Mouse (Mus musculus) cerebellum, postnatal 36 days (tissue): ENCODE data around the gene Txndc8.

Source experiments
- DNase-seq, 2 experiments: peaks; one replicate each; pipeline ENCODE4 v3.0.0; 2021 to 2022; ENCODE audit warnings: mixed read lengths in 2 of 2

Gene Txndc8

DNA sequence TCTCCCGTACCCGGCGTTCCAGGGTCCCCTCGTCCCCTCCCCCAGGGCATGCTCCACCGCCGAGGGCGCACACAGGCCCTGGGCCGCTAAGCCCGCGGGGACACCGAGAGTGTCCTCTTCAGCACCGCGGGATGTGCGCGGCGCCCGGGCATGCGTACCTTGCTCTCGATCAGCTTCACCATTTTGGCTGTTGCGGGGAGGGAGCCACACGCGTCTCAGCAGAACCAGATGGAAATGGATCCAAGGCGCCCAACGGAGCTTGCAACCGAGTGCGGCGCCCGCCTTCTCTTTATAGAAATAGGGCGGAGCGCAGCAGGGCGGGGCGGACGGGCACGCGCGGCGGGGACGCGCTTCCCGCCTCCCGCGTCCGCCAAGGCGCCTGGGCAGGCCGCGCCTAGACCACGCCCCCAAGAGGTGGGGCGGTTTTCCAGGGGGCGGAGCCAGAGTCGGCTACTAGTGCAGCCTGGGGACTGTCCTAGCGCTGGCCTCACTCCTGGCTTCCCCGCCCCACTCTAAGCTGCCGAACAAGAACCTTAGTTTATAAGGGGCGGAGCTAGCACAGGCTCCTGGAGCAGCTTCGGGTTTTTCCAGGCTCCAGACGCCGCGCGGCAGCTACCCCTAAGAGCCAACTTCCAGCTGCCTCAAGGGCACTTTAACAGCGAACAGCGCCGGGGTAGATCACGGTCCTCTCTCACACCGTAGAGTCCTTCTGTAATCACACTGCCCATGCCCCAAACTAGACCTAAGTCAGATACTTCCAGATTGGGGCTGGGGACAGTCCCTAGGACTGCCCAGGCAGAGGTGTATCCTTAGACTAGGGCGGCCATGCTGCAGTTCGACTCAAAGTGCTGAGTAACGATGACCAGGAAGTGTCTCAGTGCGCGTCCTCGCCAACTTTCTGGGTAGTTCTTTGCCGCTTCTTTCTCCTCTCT is 52.6 kb downstream of the Txndc8 start, which contains the start of gene Txn1:
Gene Txn1, minus strand, starts transcription at position 383 of the 932 bp plus-strand sequence.
- DNase-seq = peak; percentile 93 to 95

DNA sequence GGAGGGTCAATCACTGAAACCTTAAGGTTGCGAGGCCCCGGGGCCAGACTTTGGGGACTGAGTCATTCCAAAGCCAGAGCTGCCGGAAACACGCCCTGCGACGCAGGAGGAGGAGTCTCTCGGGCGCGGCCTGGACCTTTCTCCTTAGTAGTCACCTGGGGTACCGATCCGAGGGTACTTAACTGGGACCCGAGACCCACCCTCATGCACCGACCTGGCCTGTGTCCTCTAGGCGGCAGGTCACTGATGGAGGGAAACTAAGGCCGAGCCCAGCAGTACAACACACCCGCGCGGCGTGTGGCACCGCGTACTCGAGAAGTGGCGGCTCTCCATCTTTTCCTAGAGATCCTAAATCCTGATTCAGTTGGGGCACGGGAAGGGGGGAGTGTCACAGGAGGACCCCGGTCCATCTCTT is 53.4 kb downstream of the Txndc8 start:
- peak; percentile 67 to 69 for DNase-seq

DNA sequence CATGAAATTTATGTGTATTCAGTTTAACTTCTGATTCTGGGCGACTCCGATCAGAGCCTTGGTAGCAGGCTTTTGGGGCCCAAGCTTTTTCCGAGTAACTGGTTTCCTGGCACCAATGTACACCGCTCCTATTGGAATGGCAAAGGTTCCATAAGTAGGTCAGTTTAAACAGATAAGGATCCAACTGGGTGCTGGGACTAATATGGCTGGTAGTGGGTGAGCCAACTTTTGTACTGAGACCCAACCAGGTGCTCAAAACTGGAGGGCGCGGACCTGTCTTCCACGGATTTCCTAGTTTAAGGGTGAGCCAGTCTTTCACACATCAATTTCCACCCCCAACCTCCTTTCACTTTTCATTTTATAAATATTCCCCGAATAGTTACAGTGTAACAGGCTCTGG is 53.9 kb downstream of the Txndc8 start:
- peak in 1 of 2 experiments; percentile 14 for DNase-seq

DNA sequence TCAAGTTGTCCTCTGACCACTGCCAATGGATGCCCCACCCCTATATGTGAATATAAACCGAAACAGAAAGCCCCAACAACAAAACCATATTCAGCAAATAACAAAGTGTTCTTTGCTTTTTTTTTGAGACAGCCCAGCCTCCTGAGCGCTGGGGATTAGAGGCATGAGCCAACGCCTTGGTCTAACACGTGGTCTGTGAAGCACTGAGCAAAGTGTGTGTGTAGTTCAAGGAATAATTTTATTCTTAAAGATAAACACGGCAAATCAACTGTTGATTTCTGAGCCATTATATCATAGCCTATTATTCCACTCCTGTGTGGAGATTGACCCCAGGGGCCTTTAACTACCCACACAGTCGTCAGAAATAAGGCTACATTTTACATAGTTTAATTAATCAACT is 54.3 kb downstream of the Txndc8 start:
- no peak for DNase-seq

DNA sequence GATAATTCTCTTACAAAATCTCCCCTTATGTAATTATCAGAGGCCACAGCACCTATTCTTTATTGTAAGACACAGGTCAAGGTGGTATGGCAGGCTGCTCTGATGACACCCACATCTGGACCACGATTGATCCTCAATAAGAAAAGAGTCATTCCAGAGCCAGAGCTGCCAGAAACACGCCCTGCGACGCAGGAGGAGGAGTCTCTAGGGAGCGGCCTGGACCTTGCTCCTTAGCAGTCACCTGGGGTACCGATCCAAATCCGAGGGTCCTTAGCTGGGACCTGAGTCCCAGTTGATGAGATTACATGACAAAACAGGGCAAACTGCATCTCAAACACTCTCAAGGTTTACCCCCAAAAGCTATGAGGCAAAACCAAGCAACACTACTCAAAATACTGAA is 55.1 kb downstream of the Txndc8 start:
- DNase-seq = no peak

DNA sequence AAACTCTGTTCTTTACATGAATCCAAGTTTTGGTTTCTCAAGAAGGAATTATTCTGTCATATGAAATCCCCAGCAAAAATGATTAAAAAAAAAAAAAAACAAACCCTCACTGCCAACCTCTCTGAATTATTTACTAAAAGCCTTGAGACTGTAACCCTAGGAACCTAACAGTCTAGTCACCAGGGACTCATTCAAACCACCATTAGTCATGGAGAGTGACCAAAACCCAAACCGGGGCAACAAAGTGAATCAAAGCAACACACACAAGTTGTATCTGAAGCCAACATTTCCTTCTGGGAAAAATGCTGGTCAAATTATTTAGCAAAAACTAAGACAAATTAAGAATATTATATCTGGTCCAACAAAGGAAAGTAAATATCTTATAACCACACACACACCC is 56.0 kb downstream of the Txndc8 start:
- DNase-seq = no peak

DNA sequence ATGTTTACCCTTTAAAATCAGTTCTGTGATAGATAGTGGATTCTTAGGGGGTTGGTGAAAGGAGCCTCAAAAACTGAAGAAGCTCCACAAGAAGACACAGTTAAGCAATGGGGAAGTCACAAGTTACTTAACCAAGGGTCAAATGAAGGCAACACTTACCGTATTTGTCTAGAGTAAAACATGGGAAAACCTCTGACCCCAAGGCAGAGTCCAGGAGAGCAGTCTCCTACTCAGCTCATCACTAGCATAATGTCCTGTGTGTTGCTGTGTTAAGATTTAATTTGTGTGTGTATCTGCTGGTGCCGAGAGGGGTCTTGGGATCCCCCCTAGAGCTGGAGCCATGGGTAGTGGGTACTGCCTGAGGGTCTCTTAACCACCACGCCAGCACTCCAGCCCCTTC is 56.5 kb downstream of the Txndc8 start:
- DNase-seq = no peak

DNA sequence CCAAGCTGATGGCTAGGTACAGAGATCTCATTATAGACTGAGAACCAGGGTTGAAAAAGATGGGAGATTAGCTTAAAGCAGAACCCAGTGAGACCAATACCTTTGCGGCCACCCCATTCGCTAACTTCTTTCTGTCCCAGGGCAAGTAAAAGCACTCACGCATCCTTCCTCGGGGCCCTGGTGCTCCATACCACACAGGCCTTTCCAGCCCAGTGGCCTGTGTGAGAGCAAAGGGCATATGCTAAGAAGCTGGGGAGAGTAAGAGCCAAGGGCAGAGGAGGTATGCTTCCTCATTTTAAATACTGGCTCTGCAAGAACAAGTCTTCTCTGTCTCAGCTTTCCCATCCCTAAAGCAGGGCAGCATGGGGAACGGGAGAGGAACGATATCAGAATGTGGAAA is 59.1 kb downstream of the Txndc8 start:
- DNase-seq = no peak

DNA sequence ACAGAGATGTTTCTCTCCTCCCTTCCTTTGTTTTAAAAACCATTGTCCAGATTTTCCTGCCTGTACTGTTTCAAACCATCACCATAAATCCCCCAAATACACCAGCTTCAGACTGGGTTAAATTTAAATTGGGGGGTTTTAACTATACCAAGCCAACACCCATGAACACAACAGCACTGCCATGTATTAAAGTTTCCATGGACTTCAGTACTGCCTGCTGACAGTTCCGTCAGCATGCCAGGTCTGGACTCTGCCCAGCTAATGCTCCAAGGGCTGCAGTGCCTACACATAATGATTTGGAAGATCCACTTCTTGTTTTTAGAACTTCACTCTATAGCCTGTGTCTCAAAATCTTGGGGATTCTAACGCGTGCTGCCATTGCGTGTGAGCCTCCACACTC is 61.4 kb downstream of the Txndc8 start:
- DNase-seq = no peak

DNA sequence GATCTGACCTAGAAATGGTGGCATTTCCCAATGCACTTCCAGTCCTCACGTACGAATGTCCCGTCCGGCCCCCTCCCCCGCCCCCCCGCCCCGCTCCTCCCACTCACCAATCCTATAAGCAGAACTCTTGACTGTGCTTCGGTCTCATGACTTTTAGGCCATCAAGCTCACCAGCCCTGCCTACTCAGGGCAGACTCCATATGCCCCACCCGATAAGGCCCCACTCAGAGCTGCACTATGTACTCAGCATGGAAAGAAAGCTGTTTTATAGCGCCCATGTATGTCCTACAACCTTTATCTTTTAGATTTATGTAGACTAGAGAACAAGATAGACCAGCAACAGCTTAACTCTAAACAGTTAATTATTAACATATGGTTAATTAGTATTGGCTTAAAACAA is 61.9 kb downstream of the Txndc8 start:
- no peak for DNase-seq

DNA sequence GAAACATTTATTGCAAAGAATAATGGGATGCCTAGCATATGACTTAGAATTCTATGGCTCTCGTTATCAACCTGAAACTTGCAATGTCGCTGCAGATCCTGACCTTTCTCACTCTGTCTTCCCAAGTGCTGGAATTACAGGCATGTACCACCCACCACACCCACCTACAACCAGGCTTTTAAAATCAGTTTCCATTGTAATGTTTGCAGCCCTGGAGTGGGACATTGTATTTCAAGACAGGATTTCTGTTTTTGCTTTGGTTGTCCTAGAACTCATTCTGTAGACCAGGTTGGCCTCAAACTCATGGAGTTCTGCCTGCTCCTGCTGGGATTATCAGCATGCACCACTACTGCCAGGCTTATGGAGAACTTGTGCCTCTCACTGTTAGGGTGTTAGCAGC is 66.0 kb downstream of the Txndc8 start:
- DNase-seq = no peak

DNA sequence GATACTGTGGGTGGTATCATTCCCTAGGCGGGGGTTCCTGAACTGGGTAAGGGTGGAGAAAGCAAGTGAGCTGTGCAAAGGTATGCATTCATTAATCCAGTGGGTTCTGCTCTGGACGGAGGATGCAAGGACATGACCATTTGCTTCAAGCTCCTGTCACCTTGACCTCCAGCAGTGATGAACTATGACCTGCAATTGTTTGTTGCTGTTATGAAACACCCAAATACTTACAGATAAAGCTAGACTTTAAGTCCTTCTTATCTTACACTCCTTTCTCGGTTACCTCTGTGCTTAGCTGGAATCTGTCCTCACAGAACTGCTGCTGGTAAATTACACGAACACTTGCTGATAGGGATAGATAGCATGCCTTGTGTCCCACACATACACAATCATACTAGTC is 68.3 kb downstream of the Txndc8 start:
- DNase-seq = no peak

DNA sequence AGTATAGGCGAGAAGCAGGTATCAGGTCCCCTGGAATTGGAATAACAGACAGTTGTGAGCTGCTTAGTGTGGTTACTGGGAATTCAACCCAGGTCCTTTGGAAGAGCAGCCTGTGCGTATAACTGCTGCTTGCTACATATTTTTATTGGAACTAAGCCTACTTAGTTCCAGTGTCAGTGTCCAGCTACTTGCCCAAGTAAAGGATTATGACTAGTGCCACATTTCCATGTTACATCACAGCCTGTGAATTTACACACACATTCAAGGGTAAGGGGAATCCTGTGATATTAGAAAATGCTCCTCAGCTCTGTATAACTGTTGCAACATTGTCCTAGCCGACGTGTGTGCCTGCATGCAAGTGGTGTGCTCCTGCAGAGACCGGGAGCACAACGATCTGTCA is 71.6 kb downstream of the Txndc8 start:
- no peak for DNase-seq

DNA sequence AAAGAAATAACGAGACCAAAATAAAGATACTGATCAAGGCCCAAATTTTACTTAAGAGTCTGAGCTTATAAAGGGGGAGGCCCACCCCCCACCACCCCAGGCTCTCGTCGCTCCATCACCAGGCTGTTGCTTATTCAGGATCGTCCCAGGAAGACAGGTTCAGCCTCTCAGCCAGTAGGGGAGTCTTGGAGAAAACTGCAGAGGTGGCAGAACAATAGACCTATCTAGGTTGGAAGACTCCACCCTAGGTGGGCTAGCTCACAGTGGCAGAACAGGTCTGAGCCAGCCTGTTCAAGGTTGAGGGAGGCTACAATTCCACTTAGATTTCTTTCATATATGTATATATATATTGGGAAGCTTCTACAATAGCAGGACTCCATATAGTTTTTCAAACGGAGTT is 74.7 kb downstream of the Txndc8 start:
- no peak for DNase-seq
